Mouse (Mus musculus) erythroblast, embryonic 14.5 days (primary cell): ENCODE data around the gene Fgfbp1. TPM values are rescaled to one million over a fixed set of nuclear protein-coding genes. Genes with fewer than 3 reads are reported as not detected.

ENCODE experiments used
- H3K27me3 ChIP-seq: 2 replicates; pipeline ENCODE4 v1.6.1; 2012; ENCODE audit warnings: inconsistent platforms; ENCODE audit not compliant: control insufficient read depth
- H3K36me3 ChIP-seq: 2 replicates; pipeline ENCODE4 v1.6.1; 2012; ENCODE audit warnings: mild to moderate bottlenecking, inconsistent platforms; ENCODE audit not compliant: control insufficient read depth
- H3K4me1 ChIP-seq: 2 replicates; pipeline ENCODE4 v1.6.1; 2012; ENCODE audit warnings: inconsistent platforms; ENCODE audit not compliant: control insufficient read depth
- H3K4me3 ChIP-seq: replicated peaks from 2 replicates; pipeline ENCODE3; 2012; ENCODE audit warnings: moderate library complexity, mild to moderate bottlenecking, inconsistent platforms
- H3K9me3 ChIP-seq: 2 replicates; pipeline ENCODE4 v1.6.1; 2012; ENCODE audit warnings: low read length, inconsistent platforms, mixed read lengths; ENCODE audit not compliant: control insufficient read depth
- GATA1 ChIP-seq: IDR thresholded peaks from 2 replicates; pipeline ENCODE4 v1.6.1; 2012; ENCODE audit warnings: low read length, inconsistent platforms, mixed read lengths
- TAL1 ChIP-seq: IDR thresholded peaks from 3 replicates; pipeline ENCODE4 v1.6.1; 2012; ENCODE audit warnings: low read length, inconsistent platforms, mixed read lengths
- polyA plus RNA-seq: library from polyadenylated mRNA; stranded (reverse); fragments of >175 nt; gene quantifications from 2 replicates; pipeline ENCODE4 v1.2.3, GENCODE M21; 2012

The Fgfbp1 gene
- polyA plus RNA-seq, 1 experiment = not detected

DNA sequence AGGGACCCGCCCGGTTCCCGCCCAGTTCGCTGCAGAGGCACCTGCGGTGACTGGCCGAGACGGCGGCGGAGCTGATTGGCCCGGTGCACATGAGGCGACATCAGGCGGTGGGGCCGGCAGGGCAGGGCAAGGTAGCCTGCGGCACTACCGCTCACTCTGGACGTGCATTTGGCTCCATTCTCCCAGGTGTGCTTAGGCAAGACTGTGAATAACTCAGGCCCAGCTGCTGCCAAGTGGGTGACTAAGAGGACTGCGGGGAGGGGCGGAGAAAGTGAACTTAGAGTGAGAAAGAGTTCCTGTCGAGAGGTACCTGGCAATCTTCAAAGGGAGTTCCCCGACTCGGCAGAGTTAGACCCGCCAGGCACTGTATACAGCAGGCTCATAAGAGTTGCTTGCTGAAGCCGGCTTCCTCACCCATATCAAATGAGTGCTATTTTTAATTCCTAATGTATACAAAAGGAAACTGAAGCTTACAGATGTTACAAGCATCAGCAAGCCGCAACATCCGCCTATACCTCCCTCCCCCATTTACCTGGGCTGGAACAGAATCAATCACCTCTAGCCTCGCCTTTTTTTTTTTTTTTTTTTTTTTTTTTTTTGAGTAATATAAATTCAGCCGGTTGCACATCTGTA, 33.4 kb downstream of the Fgfbp1 start:
- peaks cover 11% of the 10 kb centered on the region for H3K4me1 ChIP-seq
- H3K27me3 ChIP-seq = peaks cover 15% of the 10 kb centered on the region
- peak overlapping the region; percentile 50 for H3K4me3 ChIP-seq
- no peaks in the 10 kb centered on the region for H3K9me3 ChIP-seq
- H3K36me3 ChIP-seq = no peaks in the 10 kb centered on the region
- TF ChIP-seq TAL1 (no peak; the same call in 2 of the 3 replicates), GATA1 (no peak)

DNA sequence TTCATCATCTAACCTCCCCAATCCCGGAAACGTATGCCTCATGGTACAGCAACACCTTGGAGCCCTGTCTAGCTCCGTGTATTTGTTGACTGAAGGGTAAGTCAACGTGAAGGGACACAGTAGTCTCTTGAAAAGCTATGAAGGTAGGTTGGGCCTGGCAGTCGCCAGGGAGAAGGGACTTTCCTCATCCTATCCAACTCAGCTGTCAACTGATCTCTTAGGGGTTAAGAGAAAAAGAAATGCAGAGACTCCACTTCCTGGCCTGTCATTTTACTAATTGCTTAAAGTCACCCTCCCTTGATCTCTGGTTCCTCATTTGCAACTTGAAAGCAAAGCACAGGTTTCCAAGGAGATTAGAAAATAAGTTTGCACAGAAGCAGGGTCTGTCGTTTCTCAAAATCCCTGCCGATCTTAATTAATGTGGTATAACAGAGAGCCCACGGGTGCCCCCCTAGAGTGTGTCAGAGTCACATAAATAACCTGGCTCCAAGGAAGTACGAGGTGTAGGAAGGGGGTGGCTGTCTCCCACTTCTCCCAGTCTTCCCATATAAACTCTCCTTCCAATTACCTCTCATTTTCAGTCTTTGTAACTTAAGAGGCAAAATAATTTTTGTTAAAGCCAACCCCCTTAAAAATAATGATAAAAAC, 34.1 kb downstream of the Fgfbp1 start:
- TF ChIP-seq GATA1 (no peak), TAL1 (no peak)
- H3K4me3 ChIP-seq = no peak overlapping the region
- H3K9me3 ChIP-seq = no peaks in the 10 kb centered on the region
- H3K4me1 ChIP-seq = peaks cover 11% of the 10 kb centered on the region
- H3K27me3 ChIP-seq = peaks cover 15% of the 10 kb centered on the region
- no peaks in the 10 kb centered on the region for H3K36me3 ChIP-seq

DNA sequence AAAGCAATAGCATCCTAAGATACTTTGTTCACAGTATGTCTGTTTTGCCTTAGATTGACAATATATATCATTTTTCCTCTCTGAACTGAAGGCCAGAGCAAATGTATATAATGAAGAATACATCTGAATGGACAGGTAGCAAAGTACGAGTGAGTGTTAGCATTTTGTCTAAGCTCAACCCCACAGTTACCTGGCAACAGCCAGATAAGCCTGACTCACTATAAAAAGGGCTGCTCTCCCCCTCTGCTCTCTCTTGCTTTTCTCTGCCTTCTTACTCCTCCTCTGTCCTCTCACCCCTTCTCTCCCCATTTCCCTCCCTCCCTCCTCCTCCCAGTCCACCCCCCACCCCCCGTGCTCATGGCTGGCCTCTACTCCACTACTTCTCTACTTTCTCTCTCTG, 48.3 kb downstream of the Fgfbp1 start:
- H3K36me3 ChIP-seq = no peaks in the 10 kb centered on the region
- H3K4me1 ChIP-seq = no peaks in the 10 kb centered on the region
- TF ChIP-seq TAL1 = no peak
- no peaks in the 10 kb centered on the region for H3K27me3 ChIP-seq
- H3K4me3 ChIP-seq = no peak overlapping the region
- no peaks in the 10 kb centered on the region for H3K9me3 ChIP-seq

Other genes starting within 250 kb of the Fgfbp1 start
- gene Bst1, start 162.9 kb downstream of the Fgfbp1 start, polyA plus RNA-seq = not detected in 2 replicates
- gene Fbxl5, start 160.1 kb downstream of the Fgfbp1 start, polyA plus RNA-seq = 0.15 and 0.27 TPM in 2 replicates
- 0.01 TPM in 1 of 2 replicates, not detected in the other for gene Cd38, start 113.2 kb downstream of the Fgfbp1 start, polyA plus RNA-seq
- 0.28 TPM in 1 of 2 replicates, not detected in the other for gene Gm7879, start 68.6 kb downstream of the Fgfbp1 start, polyA plus RNA-seq
- not detected in 2 replicates for gene Prom1, start 120.3 kb upstream of the Fgfbp1 start, polyA plus RNA-seq
- gene Tapt1, start 244.8 kb upstream of the Fgfbp1 start, polyA plus RNA-seq = 1.5 and 1.8 TPM in 2 replicates